Mouse (Mus musculus): Measurements from ENCODE around the gene Cyp1a1. TPM values are rescaled to one million over a fixed set of nuclear protein-coding genes. Genes with fewer than 3 reads are reported as not detected.

The Cyp1a1 gene
- total RNA-seq, 2 experiments from 2014 or later = 0.12 to 0.13 TPM

Other genes with a start within 250 kb of the Cyp1a1 start
- 10 to 100 TPM; 16.8 to 17.3 TPM for gene Ppcdc, start 247.8 kb upstream of the Cyp1a1 start, total RNA-seq (2021)
- gene Scamp5, start 219.9 kb upstream of the Cyp1a1 start, total RNA-seq (2021) = 100 to 1,000 TPM; 381 to 382 TPM
- gene Rpp25, start 183.9 kb upstream of the Cyp1a1 start, total RNA-seq (2021) = 10 to 100 TPM; 12.8 to 13.3 TPM
- gene Cox5a, start 166.7 kb upstream of the Cyp1a1 start, total RNA-seq (2021) = 100 to 1,000 TPM; 372 to 373 TPM
- gene Fam219b, start 150.4 kb upstream of the Cyp1a1 start, total RNA-seq (2021) = 10 to 100 TPM; 16.5 to 24.3 TPM
- 10 to 100 TPM; 68.8 to 70.9 TPM for gene Mpi, start 135.2 kb upstream of the Cyp1a1 start, total RNA-seq (2021)
- gene Scamp2, start 127.0 kb upstream of the Cyp1a1 start, total RNA-seq (2021) = 10 to 100 TPM; 24.2 to 24.9 TPM
- 10 to 100 TPM; 24.0 to 32.2 TPM for gene Ulk3, start 98.5 kb upstream of the Cyp1a1 start, total RNA-seq (2021)
- gene Cplx3, start 81.6 kb upstream of the Cyp1a1 start, total RNA-seq (2021) = 1 to 10 TPM; 1.9 to 4.7 TPM
- not detected for gene Lman1l, start 67.2 kb upstream of the Cyp1a1 start, total RNA-seq (2021)
- 10 to 100 TPM; 36.4 to 37.1 TPM for gene Csk, start 34.3 kb upstream of the Cyp1a1 start, total RNA-seq (2021)
- not detected for gene Cyp1a2, start 4.2 kb upstream of the Cyp1a1 start, total RNA-seq (2021)
- gene Edc3, start 20.6 kb downstream of the Cyp1a1 start, total RNA-seq (2021) = 10 to 100 TPM; 14.7 to 14.8 TPM
- gene Clk3, start 77.9 kb downstream of the Cyp1a1 start, total RNA-seq (2021) = 10 to 100 TPM; 75.3 to 76.6 TPM
- 1 to 10 TPM; 6.7 to 7.4 TPM for gene Arid3b, start 148.9 kb downstream of the Cyp1a1 start, total RNA-seq (2021)
- gene Ubl7, start 223.1 kb downstream of the Cyp1a1 start, total RNA-seq (2021) = 100 to 1,000 TPM in 1 of 2 experiments, 10 to 100 TPM in 1; 98.1 to 105 TPM